Mouse (Mus musculus) inflammation-experienced regulatory T-cells (primary cell): ENCODE data around the gene Gm9944. TPM values are rescaled to one million over a fixed set of nuclear protein-coding genes. Genes with fewer than 3 reads are reported as not detected.

Experiments used
- polyA plus RNA-seq, 2 experiments: library from polyadenylated mRNA; unstranded; fragments of 100-300 nt; shearing (Covaris generic); gene quantifications; one replicate each; pipeline ENCODE4 v1.2.1; 2017

Gene Gm9944
- polyA plus RNA-seq = not detected

GRCm38 (mm10) chr4:144453217-144453616 lies at the start of gene Gm9944:
Gene Gm9944 (minus strand): TSS chr4:144453317.

GRCm38 (mm10) chr4:144463656-144464055 lies 10.5 kb upstream of the Gm9944 start, which contains the start of gene Aadacl3:
Gene Aadacl3 (minus strand): TSS chr4:144463756.

DNA sequence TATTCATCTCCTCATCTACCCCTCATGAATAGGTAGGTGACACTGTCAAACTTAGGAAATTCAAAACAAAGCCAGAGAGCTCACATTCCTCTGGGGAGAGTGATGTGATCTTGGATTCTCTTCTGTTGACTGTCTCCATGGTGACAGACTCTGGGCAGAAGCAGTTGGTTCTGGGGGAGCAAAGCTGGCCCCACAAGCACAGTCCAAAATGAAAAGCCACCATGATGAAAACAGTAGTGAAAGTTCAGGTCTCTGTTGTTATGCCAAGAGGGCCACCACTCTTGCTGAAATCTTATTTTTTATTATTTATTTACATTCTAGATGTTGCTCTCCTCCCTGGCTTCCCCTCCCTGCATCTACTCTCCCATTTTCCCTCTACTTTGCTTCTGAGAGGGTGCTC lies 14.4 kb downstream of the Gm9944 start, which contains the start of gene 1700012P22Rik:
1700012P22Rik (minus strand) TSS at position 101 of the 400 bp plus-strand sequence.

DNA sequence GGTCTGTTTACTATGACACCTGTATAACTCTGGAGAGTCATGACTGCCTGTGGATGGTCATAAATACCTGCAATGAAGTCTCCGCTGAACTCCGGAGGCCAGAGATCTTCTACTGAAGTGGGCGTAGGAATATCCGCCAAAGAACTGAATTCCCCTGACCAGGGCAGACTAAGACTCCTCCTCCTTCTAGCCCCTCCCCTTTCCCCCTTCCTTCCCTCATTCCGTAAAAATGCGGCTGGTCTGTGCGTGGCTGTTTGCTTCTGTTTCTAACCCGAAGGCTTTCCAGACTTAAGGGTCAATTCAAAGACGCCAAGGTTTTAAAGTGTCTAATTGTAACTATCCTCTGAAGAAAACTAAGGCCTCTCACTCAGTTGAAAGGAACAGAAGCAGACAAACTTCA lies 44.8 kb downstream of the Gm9944 start, which contains the start of gene Pramef12:
Pramef12 (minus strand) TSS at position 175 of the 400 bp plus-strand sequence.

Other genes starting within 250 kb of the Gm9944 start
- not detected for gene C87977, start 240.0 kb downstream of the Gm9944 start, polyA plus RNA-seq
- gene Pramel5, start 172.8 kb downstream of the Gm9944 start, polyA plus RNA-seq = not detected
- under 1 TPM; 0.12 to 0.22 TPM for gene Gm13128, start 123.1 kb downstream of the Gm9944 start, polyA plus RNA-seq
- gene Gm13119, start 95.4 kb downstream of the Gm9944 start, polyA plus RNA-seq = under 1 TPM in 1 of 2 experiments, not detected in 1; 0.80 TPM
- gene Pramef20, start 75.4 kb downstream of the Gm9944 start, polyA plus RNA-seq = 1 to 10 TPM in 1 of 2 experiments, not detected in 1; 2.1 TPM
- gene Pramef12, start 44.9 kb downstream of the Gm9944 start, polyA plus RNA-seq = under 1 TPM in 1 of 2 experiments, not detected in 1; 0.97 TPM
- not detected for gene 1700012P22Rik, start 14.5 kb downstream of the Gm9944 start, polyA plus RNA-seq
- not detected for gene Aadacl3, start 10.4 kb upstream of the Gm9944 start, polyA plus RNA-seq
- under 1 TPM in 1 of 2 experiments, not detected in 1; 0.66 TPM for gene 9430007A20Rik, start 66.5 kb upstream of the Gm9944 start, polyA plus RNA-seq
- not detected for gene Gm13124, start 111.8 kb upstream of the Gm9944 start, polyA plus RNA-seq
- under 1 TPM in 1 of 2 experiments, not detected in 1; 0.23 TPM for gene Aadacl4, start 160.4 kb upstream of the Gm9944 start, polyA plus RNA-seq
- not detected for gene Gm436, start 233.1 kb upstream of the Gm9944 start, polyA plus RNA-seq